Mouse (Mus musculus) liver, adult 2 months (tissue): ENCODE data around the gene Gm10382. TPM values are rescaled to one million over a fixed set of nuclear protein-coding genes. Genes with fewer than 3 reads are reported as not detected.

Source experiments
- DNase-seq: peaks from one replicate; pipeline ENCODE4 v3.0.0-alpha.2; 2011; ENCODE audit warnings: low read depth, low spot score; ENCODE audit errors: extremely low read depth
- H3K27ac ChIP-seq: fragments of 200-500 bp; replicated peaks from 2 replicates; pipeline ENCODE4 v1.5.1; 2012; ENCODE audit warnings: low read depth, mild to moderate bottlenecking, control low read depth, inconsistent platforms, low read length; ENCODE audit not compliant: insufficient read depth
- H3K27me3 ChIP-seq: fragments of 200-500 bp; 2 replicates; pipeline ENCODE4 v1.6.1; 2012; ENCODE audit warnings: mild to moderate bottlenecking, moderate library complexity, low read length, inconsistent platforms; ENCODE audit not compliant: control insufficient read depth, insufficient read depth
- H3K36me3 ChIP-seq: fragments of 200-500 bp; 2 replicates; pipeline ENCODE4 v1.6.1; 2012; ENCODE audit warnings: low read length, inconsistent platforms; ENCODE audit not compliant: control insufficient read depth, insufficient read depth
- H3K4me1 ChIP-seq: fragments of 200-500 bp; 2 replicates; pipeline ENCODE4 v1.6.1; 2011; ENCODE audit warnings: low read length; ENCODE audit not compliant: control insufficient read depth, insufficient read depth
- H3K4me3 ChIP-seq: fragments of 200-500 bp; 2 replicates; pipeline ENCODE4 v1.5.1; 2011; ENCODE audit warnings: low read depth, mild to moderate bottlenecking, control low read depth, low read length, moderate library complexity; ENCODE audit not compliant: insufficient read depth
- H3K79me2 ChIP-seq: fragments of 200-500 bp; 2 replicates; pipeline ENCODE4 v1.6.1; 2012; ENCODE audit warnings: inconsistent platforms, mild to moderate bottlenecking, low read length, moderate library complexity; ENCODE audit not compliant: control insufficient read depth, insufficient read depth
- H3K9ac ChIP-seq: fragments of 200-500 bp; 2 replicates; pipeline ENCODE4 v1.6.1; 2012; ENCODE audit warnings: low read depth, mild to moderate bottlenecking, control low read depth, inconsistent platforms, low read length
- CTCF ChIP-seq: fragments of 200-500 bp; IDR thresholded peaks from 2 replicates; pipeline ENCODE4 v1.5.1; 2011; ENCODE audit warnings: low read depth, low read length, control low read depth
- POLR2A ChIP-seq: fragments of 200-500 bp; IDR thresholded peaks from 2 replicates; pipeline ENCODE4 v1.6.1; 2011; ENCODE audit warnings: low read length, control low read depth; ENCODE audit not compliant: insufficient read depth; ENCODE audit errors: extremely low read depth
- WGBS: fragments of 180-500 bp; shearing (Covaris S2); methylation state at CpG from one replicate; pipeline ENCODE4 v1.1.7; 2018; 5-methylcytosine and 5-hydroxymethylcytosine counted together
- polyA plus RNA-seq: library from polyadenylated mRNA; depleted of rRNA; stranded (reverse); fragments of >200 nt; gene quantifications from 2 replicates; pipeline ENCODE4 v1.2.3, GENCODE M21; 2012
- total RNA-seq: library from RNA; depleted of rRNA; stranded (reverse); fragments of >200 nt; gene quantifications from 2 replicates; pipeline ENCODE4 v1.2.3, GENCODE M21; 2014

Gm10382 gene
- total and polyA plus RNA-seq, 2 experiments = 0.24 TPM; not detected in 1

GRCm38 (mm10) chr5:125348067-125348466 lies 41.1 kb upstream of the Gm10382 start:
- WGBS = 11% methylated on average over 7 of the region's 7 CpGs
- Histone ChIP-seq H3K79me2 (no peaks in the 10 kb centered on the region), H3K36me3 (no peaks in the 10 kb centered on the region), H3K27me3 (no peaks in the 10 kb centered on the region), H3K9ac (no peak overlapping the region), H3K27ac (peak overlapping the region; percentile 46), H3K4me3 (no peak overlapping the region), H3K4me1 (peaks cover 6% of the 10 kb centered on the region)
- TF ChIP-seq CTCF (no peak), POLR2A (no peak)
- peak; percentile 72 for DNase-seq

- Histone ChIP-seq H3K27ac (peak overlapping the region; percentile 46; the same call in 1 of the 2 replicates), H3K4me1 (peaks cover 6% of the 10 kb centered on the region), H3K79me2 (no peaks in the 10 kb centered on the region), H3K27me3 (no peaks in the 10 kb centered on the region), H3K4me3 (no peak overlapping the region), H3K9ac (no peak overlapping the region), H3K36me3 (no peaks in the 10 kb centered on the region)
- DNase-seq = peak; percentile 64
- no peak for TF ChIP-seq POLR2A
- peak; percentile 92 for TF ChIP-seq CTCF
- WGBS = 32% methylated on average over 8 of the region's 8 CpGs
Observed at GRCm38 (mm10) chr5:125348487-125348886, 40.6 kb upstream of the Gm10382 start.

GRCm38 (mm10) chr5:125349391-125349790 lies 39.7 kb upstream of the Gm10382 start:
- no peak overlapping the region for H3K27ac ChIP-seq
- H3K36me3 ChIP-seq = no peaks in the 10 kb centered on the region
- peaks cover 6% of the 10 kb centered on the region for H3K4me1 ChIP-seq
- H3K9ac ChIP-seq = no peak overlapping the region
- WGBS = 89% methylated on average over 3 of the region's 3 CpGs
- no peaks in the 10 kb centered on the region for H3K27me3 ChIP-seq
- no peaks in the 10 kb centered on the region for H3K79me2 ChIP-seq
- TF ChIP-seq CTCF (no peak), POLR2A (no peak)
- no peak for DNase-seq
- H3K4me3 ChIP-seq = no peak overlapping the region

GRCm38 (mm10) chr5:125351057-125351456 lies 38.1 kb upstream of the Gm10382 start:
- Histone ChIP-seq H3K9ac (no peak overlapping the region), H3K27me3 (no peaks in the 10 kb centered on the region), H3K79me2 (no peaks in the 10 kb centered on the region), H3K36me3 (no peaks in the 10 kb centered on the region), H3K4me1 (peaks cover 6% of the 10 kb centered on the region), H3K27ac (no peak overlapping the region), H3K4me3 (no peak overlapping the region)
- WGBS = 88% methylated on average over 8 of the region's 8 CpGs
- TF ChIP-seq CTCF (no peak), POLR2A (no peak)
- no peak for DNase-seq

- no peaks in the 10 kb centered on the region for H3K36me3 ChIP-seq
- DNase-seq = no peak
Observed at GRCm38 (mm10) chr5:125351939-125352338, 37.2 kb upstream of the Gm10382 start.

GRCm38 (mm10) chr5:125352781-125353294 lies 36.3 kb upstream of the Gm10382 start:
- DNase-seq = no peak
- Histone ChIP-seq H3K79me2 (no peaks in the 10 kb centered on the region), H3K4me1 (peaks cover 6% of the 10 kb centered on the region), H3K36me3 (no peaks in the 10 kb centered on the region), H3K9ac (no peak overlapping the region), H3K27ac (no peak overlapping the region), H3K4me3 (no peak overlapping the region), H3K27me3 (no peaks in the 10 kb centered on the region)
- peak; percentile 42 for TF ChIP-seq CTCF
- TF ChIP-seq POLR2A = no peak
- 95% methylated on average over 5 of the region's 5 CpGs for WGBS

More at GRCm38 (mm10) chr5:125351939-125352338, 37.2 kb upstream of the Gm10382 start:
- H3K4me3 ChIP-seq = no peak overlapping the region
- no peak for TF ChIP-seq CTCF
- no peak for TF ChIP-seq POLR2A
- no peaks in the 10 kb centered on the region for H3K27me3 ChIP-seq
- H3K4me1 ChIP-seq = peaks cover 6% of the 10 kb centered on the region
- H3K9ac ChIP-seq = no peak overlapping the region
- H3K79me2 ChIP-seq = no peaks in the 10 kb centered on the region
- 93% methylated on average over 5 of the region's 5 CpGs for WGBS
- H3K27ac ChIP-seq = no peak overlapping the region
